Mouse (Mus musculus) G1E (cell line): ENCODE data around the gene Hcn1.

ENCODE experiments used
- CTCF ChIP-seq: IDR thresholded peaks from 2 replicates; pipeline ENCODE4 v1.5.1; 2012; ENCODE audit warnings: low read depth, low read length, inconsistent platforms, mixed read lengths
- GATA1 ChIP-seq: IDR thresholded peaks from 2 replicates; pipeline ENCODE4 v1.6.1; 2012; ENCODE audit warnings: borderline replicate concordance, low read length, inconsistent platforms, mixed read lengths
- GATA2 ChIP-seq: IDR thresholded peaks from 2 replicates; pipeline ENCODE4 v1.6.1; 2012; ENCODE audit warnings: low read depth, low read length, inconsistent platforms, borderline replicate concordance
- POLR2AphosphoS5 ChIP-seq: IDR thresholded peaks from 2 replicates; pipeline ENCODE4 v1.6.1; 2012; ENCODE audit warnings: low read depth, low read length, inconsistent platforms; ENCODE audit not compliant: insufficient replicate concordance
- TAL1 ChIP-seq: conservative IDR thresholded peaks from 2 replicates; pipeline ENCODE4 v1.6.1; 2012; ENCODE audit warnings: low read depth, low read length, inconsistent platforms, mixed read lengths

- TF ChIP-seq POLR2AphosphoS5: no peak
- TF ChIP-seq CTCF: no peak
- no peak for TF ChIP-seq GATA1
- no peak for TF ChIP-seq GATA2
- TF ChIP-seq TAL1: no peak
Measured at GRCm38 (mm10) chr13:117964620-117965019, 362.5 kb downstream of the Hcn1 start.
